Mouse (Mus musculus) bone marrow macrophage, adult 2 months (primary cell): Measurements from ENCODE around the gene Hephl1.

Experiments
- CTCF ChIP-seq: IDR thresholded peaks from 2 replicates; pipeline ENCODE4 v1.5.1; 2012; ENCODE audit warnings: low read depth, mild to moderate bottlenecking, low read length, moderate library complexity
- POLR2A ChIP-seq: IDR thresholded peaks from 2 replicates; pipeline ENCODE4 v1.6.1; 2012; ENCODE audit warnings: mild to moderate bottlenecking, low read depth, low read length, borderline replicate concordance

DNA sequence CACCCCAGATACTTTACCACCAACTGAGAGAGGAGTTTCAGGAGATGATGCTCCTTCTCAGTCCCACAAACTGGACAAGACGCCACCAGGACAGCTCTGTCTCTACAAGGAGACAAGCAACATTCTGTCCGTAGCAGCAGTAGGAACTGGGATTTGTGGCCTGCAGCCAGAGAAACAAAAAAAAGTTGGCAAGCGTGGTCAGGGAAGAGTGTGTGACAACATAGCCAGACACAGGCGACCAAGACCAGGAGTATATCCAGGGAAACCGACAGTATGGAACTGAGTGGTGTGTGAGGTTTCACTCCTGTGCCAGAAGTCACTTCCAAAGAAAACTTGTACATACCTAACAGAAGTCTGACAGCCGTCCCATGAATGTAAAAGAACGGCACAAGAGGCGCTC lies 81.1 kb downstream of the Hephl1 start:
- no peak for TF ChIP-seq POLR2A
- no peak for TF ChIP-seq CTCF
